Comparison of ENCODE assay signal across 21 mouse cellular contexts in the genomic region with DNA sequence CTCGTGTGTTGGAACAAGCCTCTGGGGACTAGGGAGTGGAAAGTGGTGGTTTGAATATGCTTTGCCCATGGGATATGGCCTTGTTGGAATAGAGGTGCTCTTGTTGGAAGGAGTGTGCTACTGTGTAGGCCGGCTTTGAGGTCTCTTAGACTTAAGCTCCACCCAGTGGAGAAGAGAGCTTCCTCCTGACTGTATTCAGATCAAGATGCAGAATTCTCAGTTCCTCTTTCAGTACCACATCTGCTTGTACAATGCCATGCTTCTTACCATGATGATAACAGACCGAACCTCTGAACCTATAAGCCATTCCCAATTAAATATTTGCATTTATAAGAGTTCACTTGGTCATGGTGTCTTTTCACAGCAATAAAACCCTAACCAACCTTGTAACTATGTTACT. TPM values are rescaled to one million over a fixed set of nuclear protein-coding genes. Genes with fewer than 3 reads are reported as not detected.
DNase-seq lines count a peak whose midpoint lies in the region; ATAC-seq and TF ChIP-seq lines count a peak whose summit lies in the region.
"Had no signal": no experiment of that assay in that cellular context is flagged by ENCODE, and none has a peak within 500 bp of the region (broad histone marks: within the 10 kb centered on the region; RNA-seq: fewer than 3 reads in every experiment).

No protein-coding gene starts in this region.

- H3K36me3 ChIP-seq in MEL (ENCODE audit: control insufficient read depth in 1 of 2, insufficient read depth in 2 of 2, low read length in 2 of 2): no peaks in the 10 kb centered on the region; a peak in 2 of 4 replicates
- peaks cover 20% of the 10 kb centered on the region for H3K36me3 ChIP-seq in embryonic facial prominence, embryonic 10.5 days (replicated peaks)
- H3K36me3 ChIP-seq in forebrain, embryonic 12.5 days (replicated peaks): peaks cover 10% of the 10 kb centered on the region; the same call in 1 of the 2 replicates
- H3K36me3 ChIP-seq: embryonic facial prominence, embryonic 12.5 days had no signal

- DNase-seq in lung, postnatal 36 days: peak; percentile 31
- no peak for DNase-seq in lung, adult 18-20 months
- DNase-seq in MEL (ENCODE audit: low read depth, low spot score): peak; percentile 60
- no peak for DNase-seq in embryonic facial prominence, embryonic 10.5 days (ENCODE audit: low spot score)
- DNase-seq in left cerebral cortex, postnatal 36 days (ENCODE audit: low spot score in 2 of 2): no peak
- DNase-seq: cerebellum, adult 9-10 months; heart, postnatal 10 days; kidney, adult 9 months; kidney, postnatal 36 days; lung, adult 2 months had no signal

- peak; percentile 92 to 94 for ATAC-seq in hematopoietic stem cell, adult 5-6 weeks (replicated peaks in 1 of 2; ENCODE audit: insufficient read depth in 1 of 2, low FRiP score in 2 of 2, low TSS enrichment in 1 of 2, low read depth in 1 of 2, poor library complexity in 2 of 2, severe bottlenecking in 2 of 2)
- ATAC-seq in forebrain, embryonic 12.5 days (ENCODE audit: low FRiP score): no peak
- ATAC-seq: forebrain, embryonic 15.5 days had no signal

- H3K4me3 ChIP-seq in MEL (ENCODE audit: control insufficient read depth in 1 of 2, insufficient read depth in 1 of 2, low read depth in 2 of 2, low read length in 2 of 2): no peak overlapping the region
- no peak overlapping the region for H3K4me3 ChIP-seq in embryonic facial prominence, embryonic 10.5 days
- H3K4me3 ChIP-seq in forebrain, embryonic 12.5 days (replicated peaks): no peak overlapping the region
- H3K4me3 ChIP-seq: embryonic facial prominence, embryonic 12.5 days; erythroblast, embryonic 14.5 days; forebrain, embryonic 15.5 days; midbrain, embryonic 12.5 days; neural tube, embryonic 13.5 days had no signal

- no peak for TF ChIP-seq POLR2A in MEL (IDR thresholded peaks at IDR 0.05; ENCODE audit: control insufficient read depth in 1 of 2, insufficient read depth in 1 of 2, low read depth in 1 of 2, low read length in 2 of 2, poor library complexity in 1 of 2)

- TF ChIP-seq RAD21 in MEL (IDR thresholded peaks at IDR 0.05; ENCODE audit: low read depth, low read length): peak; percentile 13

- H3K27me3 ChIP-seq in MEL (ENCODE audit: control insufficient read depth in 1 of 2, insufficient read depth in 2 of 2, low read length in 2 of 2): no peaks in the 10 kb centered on the region
- no peaks in the 10 kb centered on the region for H3K27me3 ChIP-seq in embryonic facial prominence, embryonic 10.5 days (replicated peaks; ENCODE audit: low read depth, poor library complexity, severe bottlenecking)
- no peaks in the 10 kb centered on the region for H3K27me3 ChIP-seq in forebrain, embryonic 12.5 days
- H3K27me3 ChIP-seq: embryonic facial prominence, embryonic 12.5 days; forebrain, embryonic 15.5 days; midbrain, embryonic 12.5 days; neural tube, embryonic 13.5 days had no signal

- intact Hi-C loops in left cerebral cortex, postnatal 36 days (cut with DNase I): no loop called here

- TF ChIP-seq EP300 in MEL (IDR thresholded peaks at IDR 0.05; ENCODE audit: low read depth in 1 of 2, low read length in 2 of 2): no peak

- H3K9ac ChIP-seq in MEL (ENCODE audit: control insufficient read depth, low read depth, low read length, poor library complexity, severe bottlenecking): no peak overlapping the region
- no peak overlapping the region for H3K9ac ChIP-seq in forebrain, embryonic 12.5 days
- H3K9ac ChIP-seq: embryonic facial prominence, embryonic 12.5 days; forebrain, embryonic 15.5 days; hindbrain, embryonic 14.5 days; midbrain, embryonic 12.5 days; neural tube, embryonic 13.5 days had no signal

- H3K9me3 ChIP-seq in MEL (replicated peaks; ENCODE audit: insufficient read depth, low read length): no peaks in the 10 kb centered on the region
- H3K9me3 ChIP-seq in embryonic facial prominence, embryonic 10.5 days: no peaks in the 10 kb centered on the region
- peaks cover 4% of the 10 kb centered on the region; the same call in 1 of the 2 replicates for H3K9me3 ChIP-seq in forebrain, embryonic 12.5 days
- H3K9me3 ChIP-seq: embryonic facial prominence, embryonic 12.5 days; forebrain, embryonic 15.5 days; midbrain, embryonic 12.5 days; neural tube, embryonic 13.5 days had no signal

- no peak for TF ChIP-seq CTCF in MEL (IDR thresholded peaks at IDR 0.05 in 2 of 3, conservative IDR thresholded peaks at IDR 0.05 in 1 of 3; ENCODE audit: control insufficient read depth in 1 of 3, insufficient read depth in 1 of 3, low read depth in 2 of 3, low read length in 3 of 3, poor library complexity in 1 of 3, severe bottlenecking in 1 of 3)

- H3K4me2 ChIP-seq in forebrain, embryonic 12.5 days: no peak overlapping the region
- H3K4me2 ChIP-seq: embryonic facial prominence, embryonic 12.5 days; forebrain, embryonic 15.5 days; heart, embryonic 11.5 days; hindbrain, embryonic 14.5 days; midbrain, embryonic 12.5 days; neural tube, embryonic 13.5 days had no signal

- H3K79me2 ChIP-seq in MEL (ENCODE audit: control insufficient read depth, insufficient read depth, low read length, poor library complexity): no peaks in the 10 kb centered on the region

- no peak overlapping the region for H3K27ac ChIP-seq in MEL (ENCODE audit: control insufficient read depth, low read depth, low read length)
- no peak overlapping the region for H3K27ac ChIP-seq in embryonic facial prominence, embryonic 10.5 days (replicated peaks)
- H3K27ac ChIP-seq in forebrain, embryonic 12.5 days: no peak overlapping the region
- H3K27ac ChIP-seq: embryonic facial prominence, embryonic 12.5 days; forebrain, embryonic 15.5 days; hindbrain, embryonic 14.5 days; macrophage; midbrain, embryonic 12.5 days; neural tube, embryonic 13.5 days; stomach, postnatal 0 days had no signal

- WGBS in embryonic facial prominence, embryonic 10.5 days: 88% methylated on average over 3 of the region's 3 CpGs
- whole genome bisulfite sequencing in forebrain, embryonic 12.5 days: 90% methylated on average over 3 of the region's 3 CpGs

- no peaks in the 10 kb centered on the region; a peak in 1 of 4 replicates for H3K4me1 ChIP-seq in MEL (ENCODE audit: control insufficient read depth in 1 of 2, insufficient read depth in 2 of 2, low read length in 2 of 2)
- H3K4me1 ChIP-seq in embryonic facial prominence, embryonic 10.5 days: no peaks in the 10 kb centered on the region
- no peaks in the 10 kb centered on the region for H3K4me1 ChIP-seq in forebrain, embryonic 12.5 days
- H3K4me1 ChIP-seq: embryonic facial prominence, embryonic 12.5 days; forebrain, embryonic 15.5 days; midbrain, embryonic 12.5 days; neural tube, embryonic 13.5 days had no signal

TF ChIP-seq in MEL, 35 proteins besides CTCF, POLR2A, EP300 and RAD21:
- no peak for TF ChIP-seq SMC3 (IDR thresholded peaks at IDR 0.05; ENCODE audit: low read depth, low read length)
- TF ChIP-seq USF2 (IDR thresholded peaks at IDR 0.05; ENCODE audit: borderline replicate concordance in 1 of 2, insufficient read depth in 1 of 2, low read depth in 1 of 2, low read length in 2 of 2): no peak
TF ChIP-seq in MEL: peak in this region for 0.

RNA-seq across cellular contexts. Expression of gene Fbxl4, which starts 44.7 kb away (rescaled TPM):
- 3.9 and 4.5 TPM in 2 replicates for total RNA-seq in MEL (2012; rRNA removed)
- polyA plus RNA-seq in MEL (2012; ENCODE audit: insufficient read depth in 1 of 2, insufficient read length in 2 of 2, low read depth in 1 of 2, low replicate concordance in 2 of 2, missing spikeins in 1 of 2): 1 to 10 TPM in 1 of 2 experiments, not detected in 1; 4.5 TPM
- total RNA-seq in hematopoietic stem cell, adult 5-6 weeks (2017): 7.6 and 9.8 TPM in 2 replicates
- polyA plus RNA-seq in embryonic facial prominence, embryonic 10.5 days (2016; fragmentation: Nextera tagmentation; extraction: Ambion mirVana): 6.5 and 8.2 TPM in 2 replicates
- 10 to 100 TPM; 14.0 to 20.8 TPM for total RNA-seq in left cerebral cortex, postnatal 36 days (2021)
- polyA plus RNA-seq in forebrain, embryonic 12.5 days (2016; fragmentation: Nextera tagmentation; extraction: Ambion mirVana): 9.2 and 9.5 TPM in 2 replicates

Comparison
In these comparisons a context has a peak if more than half of its experiments do, and no peak if none do; other contexts are left out.
1. DNase-seq: peak in lung, postnatal 36 days (single experiment) and MEL (single experiment); none in lung, adult 18-20 months (0 of 2), embryonic facial prominence, embryonic 10.5 days (single experiment) and left cerebral cortex, postnatal 36 days (0 of 2).